Mouse (Mus musculus): ENCODE measurements around the gene Lpar4. TPM values are rescaled to one million over a fixed set of nuclear protein-coding genes. Genes with fewer than 3 reads are reported as not detected.
A peak's percentile ranks its signal among the peaks of the same experiment; 100 is the strongest.

The Lpar4 gene
- polyA plus RNA-seq (2017; shearing (Covaris generic)): not detected

- no peak for ATAC-seq
Observed at GRCm38 (mm10) chrX:106920175-106920827, at the start of gene Lpar4. Lpar4 (plus strand) TSS chrX:106920625.

GRCm38 (mm10) chrX:106871426-106871825 lies 49.0 kb upstream of the Lpar4 start:
- no peak for ATAC-seq

GRCm38 (mm10) chrX:106871894-106872293 lies 48.5 kb upstream of the Lpar4 start:
- ATAC-seq: no peak

- no peak for ATAC-seq
Observed at GRCm38 (mm10) chrX:106872315-106872714, 48.1 kb upstream of the Lpar4 start.

- ATAC-seq: no peak
Observed at GRCm38 (mm10) chrX:106897707-106898275, 22.6 kb upstream of the Lpar4 start.

- ATAC-seq: no peak
Observed at GRCm38 (mm10) chrX:106920828-106921619, 599 bp downstream of the Lpar4 start.

- ATAC-seq: no peak
Observed at GRCm38 (mm10) chrX:106924572-106924971, 4.1 kb downstream of the Lpar4 start.

- ATAC-seq: no peak
Observed at GRCm38 (mm10) chrX:106939326-106939725, 18.9 kb downstream of the Lpar4 start.

GRCm38 (mm10) chrX:106950558-106950957 lies 30.1 kb downstream of the Lpar4 start:
- no peak for ATAC-seq

GRCm38 (mm10) chrX:106951016-106951415 lies 30.6 kb downstream of the Lpar4 start:
- ATAC-seq: no peak

- ATAC-seq: no peak
Observed at GRCm38 (mm10) chrX:106953840-106954239, 33.4 kb downstream of the Lpar4 start.

GRCm38 (mm10) chrX:106962233-106962632 lies 41.8 kb downstream of the Lpar4 start:
- peak; percentile 90 for ATAC-seq

- no peak for ATAC-seq
Observed at GRCm38 (mm10) chrX:106964326-106964725, 43.9 kb downstream of the Lpar4 start.

Other genes starting within 250 kb of the Lpar4 start
- not detected for gene Rtl3, start 80.0 kb upstream of the Lpar4 start, polyA plus RNA-seq (2017; shearing (Covaris generic))
- 10 to 100 TPM; 70.3 to 84.6 (median 81.9) TPM for gene P2ry10, start 167.9 kb downstream of the Lpar4 start, polyA plus RNA-seq (2017; shearing (Covaris generic))
- gene P2ry10b, start 228.3 kb downstream of the Lpar4 start, polyA plus RNA-seq (2017; shearing (Covaris generic)): 10 to 100 TPM in 1 of 3 experiments, 1 to 10 TPM in 2; 5.1 to 10.1 (median 8.5) TPM

Data from inflammation-experienced regulatory T-cells, adult 6 months (primary cell).